Mouse (Mus musculus): ENCODE measurements around the gene Dgkh. TPM values are rescaled to one million over a fixed set of nuclear protein-coding genes. Genes with fewer than 3 reads are reported as not detected.

Gene Dgkh
- total RNA-seq, 2 experiments from 2014 or later, result 8.6 to 8.9 TPM

Other genes with a start within 250 kb of the Dgkh start
- 10 to 100 TPM; 43.4 to 51.8 TPM for gene Akap11, start 196.0 kb downstream of the Dgkh start, total RNA-seq (2021)
- 10 to 100 TPM; 42.9 to 46.3 TPM for gene Vwa8, start 116.3 kb upstream of the Dgkh start, total RNA-seq (2021)